ENCODE assay signal across 8 mouse cellular contexts in the genomic region with DNA sequence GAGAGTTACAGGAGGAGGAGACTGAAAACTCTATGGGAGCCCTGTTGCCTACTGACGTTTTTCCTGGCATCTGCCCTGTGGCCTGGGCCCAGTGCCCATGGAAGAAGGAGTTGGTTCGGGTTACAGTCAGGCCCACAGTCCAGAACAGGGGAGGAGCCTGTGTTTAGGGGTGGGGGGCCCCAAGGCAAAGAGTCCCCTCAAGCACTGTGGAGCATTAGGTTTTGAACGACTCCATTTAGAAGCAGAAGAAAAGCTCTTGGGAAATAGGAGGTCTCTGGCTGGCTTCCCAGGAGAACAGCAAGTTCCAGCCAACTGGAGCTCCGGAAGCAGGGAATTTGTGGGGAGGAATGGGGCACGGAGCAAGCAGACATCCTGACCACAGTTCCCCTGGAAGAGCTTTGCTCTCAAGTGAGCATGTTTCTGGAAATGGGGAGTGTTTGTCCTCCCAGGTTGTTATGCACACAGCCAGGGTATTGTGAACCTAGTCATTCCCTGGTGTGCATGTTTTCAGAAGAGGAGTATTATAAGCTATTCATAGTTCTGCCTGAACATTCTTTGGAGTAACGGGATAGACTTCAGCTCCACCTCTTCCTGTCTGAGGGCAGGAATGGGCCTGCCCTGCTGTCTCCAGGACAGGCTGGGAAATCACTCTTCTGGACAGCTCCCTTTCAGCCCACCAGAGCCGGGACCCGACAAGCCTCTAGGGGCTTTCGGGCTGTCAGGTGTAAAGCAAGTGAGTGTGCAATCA. TPM values are rescaled to one million over a fixed set of nuclear protein-coding genes. Genes with fewer than 3 reads are reported as not detected.
DNase-seq lines count a peak whose midpoint lies in the region; ATAC-seq and TF ChIP-seq lines count a peak whose summit lies in the region.

No protein-coding gene starts in this region.

- no peaks in the 10 kb centered on the region for H3K27me3 ChIP-seq in forebrain, embryonic 16.5 days (replicated peaks; ENCODE audit: control insufficient read depth, insufficient read depth, low read length)
- no peaks in the 10 kb centered on the region for H3K27me3 ChIP-seq in heart, postnatal 0 days (ENCODE audit: control insufficient read depth, insufficient read depth, low read length)

- H3K36me3 ChIP-seq in forebrain, embryonic 16.5 days (ENCODE audit: control insufficient read depth, insufficient read depth), result no peaks in the 10 kb centered on the region
- no peaks in the 10 kb centered on the region for H3K36me3 ChIP-seq in heart, postnatal 0 days (replicated peaks; ENCODE audit: control insufficient read depth, insufficient read depth, low read length)

- WGBS in forebrain, embryonic 16.5 days, result 8% methylated on average over 9 of the region's 9 CpGs
- 2% methylated on average over 9 of the region's 9 CpGs for WGBS in heart, postnatal 0 days
- 7% methylated on average over 9 of the region's 9 CpGs for WGBS in lung, adult 2 months

- DNase-seq in MN1 (ENCODE audit: low spot score), result peak; percentile 73
- DNase-seq in cerebellum, adult 11-12 months, result peak; percentile 75
- DNase-seq in heart, postnatal 0 days (ENCODE audit: low spot score), result peak; percentile 93
- DNase-seq in kidney, postnatal 25 days, result peak; percentile 87 to 90
- peak; percentile 78 for DNase-seq in lung, adult 2 months
- peak; percentile 68 for DNase-seq in ovary, postnatal 36 days (ENCODE audit: low spot score)
- no peak for DNase-seq in natural killer cell, adult 2 months (ENCODE audit: low spot score in 2 of 2)

- TF ChIP-seq EP300 in heart, postnatal 0 days (IDR thresholded peaks at IDR 0.05; ENCODE audit: low read depth), result peak; percentile 93

- H3K27ac ChIP-seq in forebrain, embryonic 16.5 days (ENCODE audit: low read length), result peak overlapping the region; percentile 80
- peak overlapping the region; percentile 98 for H3K27ac ChIP-seq in heart, postnatal 0 days (ENCODE audit: low read depth)

- no peak overlapping the region for H3K9ac ChIP-seq in forebrain, embryonic 16.5 days (replicated peaks; ENCODE audit: low read depth, low read length)
- peak overlapping the region; percentile 48; the same call in 1 of the 2 replicates for H3K9ac ChIP-seq in heart, postnatal 0 days (replicated peaks; ENCODE audit: low read depth, low read length)

- peak; percentile 67; the same call in 1 of the 2 replicates for TF ChIP-seq POLR2A in lung, adult 2 months (IDR thresholded peaks at IDR 0.05; ENCODE audit: borderline replicate concordance, extremely low read depth, low read depth, low read length)

- peaks cover 14% of the 10 kb centered on the region for H3K4me1 ChIP-seq in forebrain, embryonic 16.5 days (replicated peaks; ENCODE audit: control insufficient read depth, insufficient read depth, low read length)
- peaks cover 20% of the 10 kb centered on the region for H3K4me1 ChIP-seq in heart, postnatal 0 days (ENCODE audit: control insufficient read depth, insufficient read depth)
- H3K4me1 ChIP-seq in lung, adult 2 months (ENCODE audit: control insufficient read depth, insufficient read depth, low read length), result peaks cover 11% of the 10 kb centered on the region

- TF ChIP-seq CTCF in heart, postnatal 0 days (IDR thresholded peaks at IDR 0.05; ENCODE audit: low read depth), result no peak; the same call in 1 of the 2 replicates
- TF ChIP-seq CTCF in lung, adult 2 months (IDR thresholded peaks at IDR 0.05; ENCODE audit: insufficient read depth, low read length), result no peak

- ATAC-seq in forebrain, embryonic 16.5 days, result peak; percentile 97
- peak; percentile 88 for ATAC-seq in heart, postnatal 0 days (ENCODE audit: insufficient read depth, low read depth)

- peak overlapping the region; percentile 28 for H3K4me2 ChIP-seq in forebrain, embryonic 16.5 days (ENCODE audit: low read length)
- peak overlapping the region; percentile 59 for H3K4me2 ChIP-seq in heart, postnatal 0 days (ENCODE audit: low read depth, low read length)

- no peak overlapping the region; the same call in 1 of the 2 replicates for H3K4me3 ChIP-seq in forebrain, embryonic 16.5 days (replicated peaks; ENCODE audit: low read length)
- peak overlapping the region; percentile 29 for H3K4me3 ChIP-seq in heart, postnatal 0 days (ENCODE audit: low read depth, low read length)
- peak overlapping the region; percentile 48 for H3K4me3 ChIP-seq in lung, adult 2 months (replicated peaks; ENCODE audit: extremely low read depth, low read depth, low read length)

- H3K9me3 ChIP-seq in forebrain, embryonic 16.5 days (ENCODE audit: control insufficient read depth, low read length), result no peaks in the 10 kb centered on the region
- no peaks in the 10 kb centered on the region for H3K9me3 ChIP-seq in heart, postnatal 0 days (replicated peaks; ENCODE audit: control insufficient read depth, low read length)

RNA-seq across cellular contexts. Expression of a gene that starts 28.2 kb away (rescaled TPM):
- polyA plus RNA-seq in forebrain, embryonic 16.5 days (2015; fragmentation: Nextera tagmentation; extraction: Ambion mirVana), result 95.8 and 96.3 TPM in 2 replicates
- 42.4 and 61.6 TPM in 2 replicates for total RNA-seq in heart, postnatal 0 days (2014; rRNA removed; ENCODE audit: low replicate concordance)
- polyA plus RNA-seq in heart, postnatal 0 days (2015; fragmentation: Nextera tagmentation; extraction: Ambion mirVana), result 29.6 and 29.7 TPM in 2 replicates
- 11.3 and 16.6 TPM in 2 replicates for polyA plus RNA-seq in lung, adult 2 months (2012; rRNA removed)

Comparison
In these comparisons a context has a peak if more than half of its experiments do, and no peak if none do; other contexts are left out.
1. DNase-seq: peak in MN1 (single experiment), cerebellum, adult 11-12 months (single experiment), heart, postnatal 0 days (single experiment), kidney, postnatal 25 days (2 of 2), lung, adult 2 months (single experiment) and ovary, postnatal 36 days (single experiment); none in natural killer cell, adult 2 months (0 of 2).